In genomic region chr7:74499470-74499869, GRCm38 (mm10) we compare ENCODE assay signal across 16 mouse cellular contexts.
"Had no signal": no experiment of that assay in that cellular context is flagged by ENCODE, and none has a peak within 500 bp of the region (broad histone marks: within the 10 kb centered on the region; RNA-seq: fewer than 3 reads in every experiment).

No protein-coding gene starts in this region.

- H3K27me3 ChIP-seq: lung, embryonic 15.5 days; megakaryocyte, embryonic 14.5 days; midbrain, embryonic 15.5 days; stomach, embryonic 15.5 days had no signal

- ATAC-seq: lung, postnatal 0 days; midbrain, embryonic 13.5 days; midbrain, embryonic 15.5 days had no signal

- H3K27ac ChIP-seq: lung, embryonic 15.5 days; macrophage; midbrain, embryonic 13.5 days; midbrain, embryonic 15.5 days; neural tube, embryonic 12.5 days; stomach, embryonic 15.5 days; stomach, postnatal 0 days had no signal

- H3K4me3 ChIP-seq: lung, embryonic 15.5 days; megakaryocyte, embryonic 14.5 days; midbrain, embryonic 13.5 days; midbrain, embryonic 15.5 days; neural tube, embryonic 12.5 days; stomach, embryonic 15.5 days had no signal

- DNase-seq: lung, adult 2 months; lung, postnatal 14 days; lung, postnatal 36 days; right cerebral cortex, postnatal 14 days; thymus, postnatal 14 days; thymus, postnatal 36 days had no signal

- H3K4me2 ChIP-seq: lung, embryonic 15.5 days; midbrain, embryonic 11.5 days; midbrain, embryonic 13.5 days; midbrain, embryonic 15.5 days; neural tube, embryonic 12.5 days; stomach, embryonic 15.5 days had no signal

- H3K36me3 ChIP-seq: lung, embryonic 15.5 days; neural tube, embryonic 12.5 days; stomach, embryonic 15.5 days had no signal

- H3K4me1 ChIP-seq: lung, embryonic 15.5 days; midbrain, embryonic 13.5 days; neural tube, embryonic 12.5 days; stomach, embryonic 15.5 days had no signal

- H3K9ac ChIP-seq: lung, embryonic 15.5 days; midbrain, embryonic 13.5 days; midbrain, embryonic 15.5 days; neural tube, embryonic 12.5 days; stomach, embryonic 15.5 days had no signal

- H3K9me3 ChIP-seq: lung, embryonic 15.5 days; midbrain, embryonic 13.5 days; midbrain, embryonic 15.5 days; neural tube, embryonic 12.5 days; stomach, embryonic 15.5 days had no signal
